Mouse (Mus musculus) limb, embryonic 11.5 days (tissue): ENCODE results near the gene Cuedc1. TPM values are rescaled to one million over a fixed set of nuclear protein-coding genes. Genes with fewer than 3 reads are reported as not detected.

Source experiments
- ATAC-seq: fragments of 200-750 bp; cut with Nextera tagmentation; 2 replicates; pipeline ENCODE4 v1.8.0; 2017; ENCODE audit warnings: low read depth; ENCODE audit not compliant: insufficient number of reproducible peaks, low FRiP score, low TSS enrichment
- DNase-seq: peaks from one replicate; pipeline ENCODE4 v3.0.0-alpha.2; 2015; ENCODE audit warnings: low spot score
- H3K27ac ChIP-seq: fragments of 300-500 bp; sonication (generic); replicated peaks from 2 replicates; pipeline ENCODE4 v1.5.1; 2014; ENCODE audit warnings: low read depth, mild to moderate bottlenecking, low read length
- H3K27me3 ChIP-seq: fragments of 300-500 bp; sonication (generic); 2 replicates; pipeline ENCODE4 v1.6.1; 2014; ENCODE audit warnings: mild to moderate bottlenecking, low read length, mixed read lengths; ENCODE audit not compliant: control insufficient read depth, insufficient read depth
- H3K36me3 ChIP-seq: fragments of 300-500 bp; sonication (generic); 2 replicates; pipeline ENCODE4 v1.6.1; 2014; ENCODE audit warnings: mild to moderate bottlenecking, low read length, moderate library complexity, mixed read lengths; ENCODE audit not compliant: control insufficient read depth, insufficient read depth
- H3K4me1 ChIP-seq: fragments of 300-500 bp; sonication (generic); 2 replicates; pipeline ENCODE4 v1.6.1; 2014; ENCODE audit warnings: low read length, mixed read lengths; ENCODE audit not compliant: control insufficient read depth, insufficient read depth
- H3K4me2 ChIP-seq: fragments of 300-500 bp; sonication (generic); 2 replicates; pipeline ENCODE4 v1.6.1; 2014; ENCODE audit warnings: low read depth, mild to moderate bottlenecking, moderate library complexity; ENCODE audit not compliant: severe bottlenecking
- H3K4me3 ChIP-seq: fragments of 300-500 bp; sonication (generic); 2 replicates; pipeline ENCODE4 v1.5.1; 2014; ENCODE audit warnings: low read depth, low read length
- H3K9ac ChIP-seq: fragments of 300-500 bp; sonication (generic); 2 replicates; pipeline ENCODE4 v1.6.1; 2014; ENCODE audit warnings: mild to moderate bottlenecking, low read length
- H3K9me3 ChIP-seq: fragments of 300-500 bp; sonication (generic); 2 replicates; pipeline ENCODE4 v1.6.1; 2016; ENCODE audit warnings: low read length; ENCODE audit not compliant: control insufficient read depth
- WGBS: fragments of 180-500 bp; shearing (Covaris S2); extraction: QIAGEN DNeasy Blood & Tissue Kit; methylation state at CpG from one replicate; pipeline ENCODE4 v1.1.7; 2014; 5-methylcytosine and 5-hydroxymethylcytosine counted together
- polyA plus RNA-seq: library from polyadenylated mRNA; unstranded; fragments of >200 nt; fragmentation: Nextera tagmentation; extraction: Ambion mirVana; gene quantifications from 2 replicates; pipeline ENCODE4 v1.2.1, GENCODE M21; 2014

The Cuedc1 gene
- polyA plus RNA-seq: 14.3 and 15.7 TPM in 2 replicates

GRCm38 (mm10) chr11:88098021-88098729 lies at the start of gene Cuedc1:
Gene Cuedc1, plus strand, starts transcription at chr11:88098058.
- WGBS: 26% methylated on average over 17 of the region's 17 CpGs
- Histone ChIP-seq H3K27me3 (no peaks in the 10 kb centered on the region), H3K9ac (peak within 1 kb of the TSS; percentile 96), H3K36me3 (no peaks in the 10 kb centered on the region), H3K9me3 (no peaks in the 10 kb centered on the region), H3K4me3 (peak within 1 kb of the TSS; percentile 79), H3K27ac (peak within 1 kb of the TSS; percentile 88), H3K4me1 (peaks cover 17% of the 10 kb centered on the region), H3K4me2 (peak within 1 kb of the TSS; percentile 86)
- ATAC-seq (no peak), DNase-seq (no peak)

- peaks cover 12% of the 10 kb centered on the region for H3K4me1 ChIP-seq
- H3K9me3 ChIP-seq: no peaks in the 10 kb centered on the region
- peak overlapping the region; percentile 100 for H3K4me3 ChIP-seq
- H3K9ac ChIP-seq: peak overlapping the region; percentile 98
- H3K27me3 ChIP-seq: no peaks in the 10 kb centered on the region
- WGBS: 34% methylated on average over 26 of the region's 26 CpGs
- H3K4me2 ChIP-seq: peak overlapping the region; percentile 55
- H3K27ac ChIP-seq: no peak overlapping the region
- ATAC-seq (no peak), DNase-seq (no peak)
- 0 out of 2 replicates have a peak, but pooled peaks cover 2% of the 10 kb centered on the region for H3K36me3 ChIP-seq
Measured at GRCm38 (mm10) chr11:88048961-88049670, 48.7 kb upstream of the Cuedc1 start.

GRCm38 (mm10) chr11:88049732-88050131 lies 48.1 kb upstream of the Cuedc1 start:
- H3K27me3 ChIP-seq: no peaks in the 10 kb centered on the region
- H3K4me1 ChIP-seq: peaks cover 12% of the 10 kb centered on the region
- no peak overlapping the region for H3K27ac ChIP-seq
- ATAC-seq: no peak
- H3K9ac ChIP-seq: no peak overlapping the region
- H3K4me3 ChIP-seq: no peak overlapping the region; the same call in 1 of the 2 replicates
- no peaks in the 10 kb centered on the region for H3K9me3 ChIP-seq
- H3K4me2 ChIP-seq: peak overlapping the region; percentile 55
- H3K36me3 ChIP-seq: 0 out of 2 replicates have a peak, but pooled peaks cover 2% of the 10 kb centered on the region
- DNase-seq: no peak

GRCm38 (mm10) chr11:88052638-88053037 lies 45.2 kb upstream of the Cuedc1 start:
- 0 out of 2 replicates have a peak, but pooled peaks cover 2% of the 10 kb centered on the region for H3K36me3 ChIP-seq
- no peak overlapping the region for H3K4me3 ChIP-seq
- no peak overlapping the region for H3K4me2 ChIP-seq
- 86% methylated on average over 4 of the region's 4 CpGs for whole genome bisulfite sequencing
- H3K4me1 ChIP-seq: peaks cover 6% of the 10 kb centered on the region
- H3K9me3 ChIP-seq: no peaks in the 10 kb centered on the region
- H3K27ac ChIP-seq: no peak overlapping the region
- DNase-seq (no peak), ATAC-seq (no peak)
- no peaks in the 10 kb centered on the region for H3K27me3 ChIP-seq
- no peak overlapping the region for H3K9ac ChIP-seq

GRCm38 (mm10) chr11:88053821-88054220 lies 44.0 kb upstream of the Cuedc1 start:
- Histone ChIP-seq H3K27me3 (no peaks in the 10 kb centered on the region), H3K9ac (no peak overlapping the region), H3K9me3 (no peaks in the 10 kb centered on the region), H3K27ac (no peak overlapping the region), H3K4me2 (no peak overlapping the region), H3K36me3 (0 out of 2 replicates have a peak, but pooled peaks cover 2% of the 10 kb centered on the region), H3K4me3 (no peak overlapping the region), H3K4me1 (peaks cover 6% of the 10 kb centered on the region)
- DNase-seq (no peak), ATAC-seq (no peak)
- 66% methylated on average over 3 of the region's 3 CpGs for WGBS

- WGBS: 87% methylated on average over 1 of the region's 1 CpGs
- peaks cover 3% of the 10 kb centered on the region; the same call in 1 of the 2 replicates for H3K4me1 ChIP-seq
- DNase-seq (peak; percentile 74), ATAC-seq (peak; percentile 40; the same call in 1 of the 2 replicates)
- H3K4me3 ChIP-seq: no peak overlapping the region
- H3K9ac ChIP-seq: no peak overlapping the region
- H3K9me3 ChIP-seq: no peaks in the 10 kb centered on the region
- no peaks in the 10 kb centered on the region for H3K27me3 ChIP-seq
- H3K27ac ChIP-seq: no peak overlapping the region
- no peak overlapping the region for H3K4me2 ChIP-seq
- no peaks in the 10 kb centered on the region for H3K36me3 ChIP-seq
Measured at GRCm38 (mm10) chr11:88054589-88054988, 43.3 kb upstream of the Cuedc1 start.

GRCm38 (mm10) chr11:88055777-88056176 lies 42.1 kb upstream of the Cuedc1 start:
- H3K9ac ChIP-seq: no peak overlapping the region
- no peak overlapping the region for H3K4me2 ChIP-seq
- WGBS: 86% methylated on average over 2 of the region's 2 CpGs
- no peaks in the 10 kb centered on the region for H3K9me3 ChIP-seq
- no peak for ATAC-seq
- no peaks in the 10 kb centered on the region for H3K4me1 ChIP-seq
- no peaks in the 10 kb centered on the region for H3K27me3 ChIP-seq
- H3K36me3 ChIP-seq: no peaks in the 10 kb centered on the region
- no peak overlapping the region for H3K27ac ChIP-seq
- no peak overlapping the region for H3K4me3 ChIP-seq
- no peak for DNase-seq

- Histone ChIP-seq H3K9me3 (no peaks in the 10 kb centered on the region), H3K36me3 (no peaks in the 10 kb centered on the region), H3K4me3 (no peak overlapping the region), H3K27me3 (no peaks in the 10 kb centered on the region), H3K9ac (no peak overlapping the region), H3K4me1 (no peaks in the 10 kb centered on the region), H3K4me2 (no peak overlapping the region), H3K27ac (no peak overlapping the region)
- ATAC-seq: no peak
- DNase-seq: no peak
- 82% methylated on average over 2 of the region's 2 CpGs for WGBS
Measured at GRCm38 (mm10) chr11:88057788-88058187, 40.1 kb upstream of the Cuedc1 start.
